Mouse (Mus musculus): ENCODE data around the gene Elovl1.

Gene Elovl1

DNA sequence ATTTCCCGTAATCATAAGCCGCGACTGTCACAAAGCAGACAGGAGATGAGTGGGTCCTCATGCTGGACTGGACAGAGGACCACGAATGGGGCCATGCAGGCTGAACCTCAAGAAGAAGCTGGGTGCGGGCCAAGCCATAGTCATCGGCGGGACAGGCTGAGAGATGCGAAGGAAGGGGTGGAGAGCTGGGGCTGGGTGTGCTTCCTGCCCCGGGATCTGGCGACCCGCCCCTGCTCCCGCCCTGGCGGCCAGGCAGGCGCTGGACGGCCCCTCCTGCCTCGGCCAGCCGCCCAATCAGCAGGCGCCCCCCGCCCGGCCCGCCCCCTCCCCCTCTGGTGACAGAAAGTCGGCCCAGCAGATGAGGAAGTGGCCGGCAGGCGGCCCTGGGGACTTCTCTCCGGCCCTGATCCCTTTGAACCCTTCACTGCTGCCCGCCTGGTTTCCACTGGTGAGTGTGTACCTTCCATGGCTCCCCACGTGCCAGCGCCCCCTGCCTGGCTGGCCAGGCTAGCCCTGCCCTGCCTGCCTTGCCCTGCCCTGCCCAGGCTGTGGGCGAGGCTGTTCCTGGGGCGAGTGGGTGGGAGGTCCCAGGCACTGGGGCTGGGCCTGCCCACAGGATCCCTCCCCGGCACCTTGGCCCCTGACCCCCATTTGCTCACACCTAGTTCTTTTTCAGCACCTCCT, at the start of gene Elovl1:
Elovl1 (plus strand) TSS at position 326 of the 684 bp plus-strand sequence.
- DNase-seq: peak; percentile 92

- no peak for DNase-seq
Observed at GRCm38 (mm10) chr4:118383271-118383670, 44.6 kb upstream of the Elovl1 start.

GRCm38 (mm10) chr4:118387316-118387715, 40.6 kb upstream of the Elovl1 start:
- DNase-seq: no peak

DNA sequence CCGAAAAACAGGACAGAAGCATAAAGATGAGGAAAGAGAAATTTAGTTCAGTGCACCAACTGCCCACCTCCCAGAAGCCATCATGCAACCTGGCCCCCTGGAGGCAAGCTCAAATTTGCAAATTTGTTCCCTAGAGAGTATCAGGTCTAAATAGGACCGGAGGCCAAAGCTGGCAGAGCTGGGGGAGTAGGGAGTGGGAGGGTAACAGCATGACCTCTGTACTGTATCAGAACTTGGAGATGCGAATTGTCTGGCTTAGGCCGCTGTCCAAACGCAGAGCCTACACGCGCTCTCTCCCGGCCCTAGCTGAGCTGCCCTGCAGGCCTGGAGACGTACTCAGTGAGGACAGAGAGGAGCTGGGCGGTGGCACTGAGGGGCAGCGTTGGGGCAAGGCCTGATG, 37.7 kb upstream of the Elovl1 start:
- no peak for DNase-seq

- no peak for DNase-seq
Observed at GRCm38 (mm10) chr4:118394505-118394904, 33.4 kb upstream of the Elovl1 start.

GRCm38 (mm10) chr4:118395289-118395688, 32.6 kb upstream of the Elovl1 start:
- DNase-seq: no peak

DNA sequence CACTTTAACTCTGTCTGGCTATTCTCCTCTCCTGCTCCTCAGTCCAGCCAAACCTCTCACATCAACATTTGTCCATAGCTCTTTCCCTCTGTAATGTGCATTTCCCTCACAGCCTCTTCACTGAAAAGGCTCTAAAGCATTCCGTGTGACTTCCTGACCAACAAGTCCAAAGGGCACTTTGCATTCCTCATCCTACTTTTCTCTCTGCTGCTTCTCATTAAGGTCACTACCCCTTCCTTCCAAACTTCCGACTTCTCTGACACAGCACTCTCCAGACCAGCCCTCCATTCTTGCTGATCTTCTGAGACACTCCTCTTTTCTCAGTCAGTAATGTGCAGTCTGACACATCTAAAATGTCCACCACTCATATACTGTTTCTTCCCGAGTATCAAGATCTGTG, 31.5 kb upstream of the Elovl1 start:
- peak; percentile 37 for DNase-seq

GRCm38 (mm10) chr4:118398400-118398799, 29.5 kb upstream of the Elovl1 start:
- no peak for DNase-seq

DNA sequence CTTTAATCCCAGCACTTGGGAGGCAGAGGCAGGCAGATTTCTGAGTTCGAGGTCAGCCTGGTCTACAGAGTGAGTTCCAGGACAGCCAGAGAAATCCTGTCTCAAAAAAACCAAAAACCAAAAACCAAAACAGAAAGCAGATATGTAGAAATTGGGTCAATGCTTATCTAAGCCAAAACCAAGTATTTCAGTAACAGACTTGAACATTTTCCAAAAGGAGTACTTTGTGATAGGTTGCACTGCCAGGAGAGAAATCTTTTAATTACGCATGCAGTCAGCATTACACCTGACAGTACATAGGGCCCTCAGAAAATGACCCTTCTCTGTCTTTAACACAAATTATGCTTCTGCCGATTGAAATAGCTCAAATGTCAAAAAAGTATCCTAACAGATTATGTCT, 26.5 kb upstream of the Elovl1 start:
- no peak for DNase-seq

GRCm38 (mm10) chr4:118401918-118402317, 26.0 kb upstream of the Elovl1 start:
- DNase-seq: no peak

GRCm38 (mm10) chr4:118402701-118403100, 25.2 kb upstream of the Elovl1 start:
- DNase-seq: peak; percentile 27

GRCm38 (mm10) chr4:118409142-118409900, 18.6 kb upstream of the Elovl1 start, which contains the start of the genes Szt2 and Med8:
Gene Szt2, minus strand, starts transcription at chr4:118409273.
Gene Med8, plus strand, starts transcription at chr4:118409337.
- DNase-seq: peak; percentile 96

- no peak for DNase-seq
Observed at GRCm38 (mm10) chr4:118410871-118411270, 17.0 kb upstream of the Elovl1 start.

DNA sequence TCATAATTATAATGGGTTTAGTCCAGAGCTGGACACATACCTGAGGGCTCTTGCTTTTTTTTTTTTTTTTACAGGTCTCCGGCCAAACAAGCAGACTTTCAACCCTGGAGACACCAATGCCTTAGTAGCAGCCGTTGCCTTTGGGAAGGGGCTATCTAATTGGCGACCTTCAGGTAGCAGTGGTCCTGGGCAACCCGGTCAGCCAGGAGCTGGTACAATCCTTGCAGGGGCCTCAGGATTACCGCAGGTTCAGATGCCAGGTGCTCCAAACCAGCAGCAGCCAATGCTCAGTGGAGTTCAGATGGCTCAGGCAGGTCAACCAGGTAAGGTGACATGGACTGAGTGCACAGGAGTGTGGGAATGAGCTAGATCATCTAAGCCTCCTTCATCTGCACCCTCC, 14.3 kb upstream of the Elovl1 start:
- DNase-seq: no peak

- DNase-seq: no peak
Observed at GRCm38 (mm10) chr4:118415779-118416178, 12.1 kb upstream of the Elovl1 start.

DNA sequence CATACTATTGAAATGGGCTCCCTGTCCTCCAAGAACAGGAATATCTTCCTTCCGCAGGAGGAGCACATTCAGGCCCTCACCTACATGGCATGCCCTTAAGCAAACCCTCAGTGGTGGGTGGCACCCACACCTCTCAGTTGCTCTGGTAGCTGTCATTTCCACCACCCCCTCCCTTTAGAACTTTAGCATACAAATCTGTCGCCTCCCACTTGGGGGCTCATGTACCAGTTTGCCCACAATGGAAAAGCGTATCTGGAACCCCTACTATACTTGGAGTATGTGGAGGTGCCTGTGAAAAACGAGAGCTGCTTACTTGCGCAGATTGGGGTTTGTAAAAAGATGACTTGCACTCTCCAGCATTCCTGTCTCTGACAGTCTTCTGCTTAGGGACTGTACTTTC, 11.6 kb upstream of the Elovl1 start:
- no peak for DNase-seq

DNA sequence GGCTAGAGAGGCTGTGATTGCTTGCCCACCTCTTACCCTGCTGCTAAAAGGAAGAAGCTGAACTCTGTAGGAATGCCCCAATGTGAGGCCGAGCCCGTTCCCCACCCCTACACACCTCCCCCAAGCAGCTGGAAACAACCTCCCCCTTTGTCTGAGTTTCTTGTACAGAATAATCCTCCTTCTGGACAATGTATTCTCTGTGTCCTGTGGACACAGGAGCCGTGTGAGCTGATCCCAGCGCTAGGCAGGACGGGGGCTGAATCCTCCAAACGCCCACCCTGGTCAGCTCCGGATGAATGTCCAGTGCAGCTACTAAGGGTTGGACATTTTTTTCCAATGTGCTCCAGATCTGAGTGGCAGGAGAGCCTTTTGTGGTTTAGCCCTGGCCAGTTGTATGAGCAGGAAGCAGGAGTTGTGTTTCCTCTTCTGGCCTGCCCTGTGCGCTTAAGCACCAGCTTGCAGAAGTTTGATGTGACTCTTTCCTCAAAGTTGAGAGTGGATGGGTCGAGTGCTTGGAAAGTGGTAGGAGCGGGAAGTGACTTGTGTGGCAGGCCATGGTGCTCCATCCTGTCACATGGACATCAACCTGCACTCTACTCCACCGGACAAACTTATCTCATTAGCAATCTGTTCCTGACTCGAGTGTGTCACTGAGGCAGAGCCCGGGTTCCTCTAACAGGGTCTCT, 10.6 kb upstream of the Elovl1 start:
- no peak for DNase-seq

- DNase-seq: no peak
Observed at GRCm38 (mm10) chr4:118421384-118421783, 6.5 kb upstream of the Elovl1 start.

GRCm38 (mm10) chr4:118424541-118425160, 3.2 kb upstream of the Elovl1 start:
- DNase-seq: no peak

DNA sequence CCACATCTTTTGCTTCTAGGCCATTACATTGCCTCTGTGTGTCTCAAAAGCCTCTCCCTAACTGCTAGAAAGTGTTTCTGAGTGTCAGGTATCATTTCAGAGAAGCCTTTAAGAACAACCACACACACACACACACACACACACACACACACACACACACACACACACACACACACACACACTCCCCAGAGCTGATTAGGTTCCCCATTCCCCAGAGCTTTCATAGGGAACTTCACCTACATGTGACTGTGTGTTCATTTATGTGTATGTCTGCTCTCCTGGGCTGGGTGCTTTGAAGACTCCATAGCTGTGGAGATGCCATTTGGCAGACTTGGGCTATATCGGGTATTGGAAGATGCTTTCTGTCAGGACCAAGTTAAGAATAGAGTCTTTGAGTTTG, 2.5 kb upstream of the Elovl1 start:
- DNase-seq: no peak

- DNase-seq: no peak
Observed at GRCm38 (mm10) chr4:118427415-118427767, 502 bp upstream of the Elovl1 start.

DNA sequence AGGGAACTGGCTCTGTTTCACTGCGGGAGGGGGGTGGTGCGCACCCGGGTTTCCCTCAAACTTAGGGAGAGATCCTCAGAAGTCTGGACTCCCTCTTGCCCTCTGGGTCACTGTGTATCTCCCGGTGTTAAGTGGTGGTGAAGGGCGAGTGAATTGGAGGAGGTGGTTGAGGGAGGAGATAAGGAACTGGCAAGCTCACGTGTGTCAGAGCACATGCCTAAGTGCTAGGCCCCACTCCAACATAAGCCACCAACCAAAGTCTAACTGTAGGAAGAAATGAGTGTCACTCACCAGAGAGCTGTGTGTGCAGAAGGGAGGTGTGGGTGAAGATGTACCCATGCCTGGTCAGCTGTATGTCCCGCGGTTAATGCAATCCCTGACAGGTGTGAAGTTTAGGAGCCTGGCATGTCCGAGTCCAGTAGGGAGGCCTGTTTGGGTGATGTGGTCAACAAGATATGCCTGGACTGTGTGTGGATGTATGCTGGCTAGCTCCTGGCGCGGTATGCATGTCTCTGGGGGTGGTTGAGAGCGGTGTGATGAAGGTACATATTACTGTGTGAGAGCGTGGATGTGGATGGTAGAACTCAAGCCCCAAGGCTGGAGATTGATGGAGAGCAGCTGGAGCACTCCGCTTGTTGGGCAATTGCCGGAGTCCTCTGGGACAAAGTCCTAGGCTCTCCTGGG, 780 bp downstream of the Elovl1 start:
- DNase-seq: peak; percentile 61

Measured in kidney, adult 9 months (tissue).